Mouse (Mus musculus) CD4-positive, CD25-positive, alpha-beta regulatory T cell, adult 2 months (primary cell): Measurements from ENCODE around the gene P3h3.
A peak's percentile ranks its signal among the peaks of the same experiment; 100 is the strongest.

ENCODE experiments used
- DNase-seq: peaks from one replicate; pipeline ENCODE4 v3.0.0-alpha.2; 2012; ENCODE audit warnings: low read depth, low spot score

P3h3 gene

DNA sequence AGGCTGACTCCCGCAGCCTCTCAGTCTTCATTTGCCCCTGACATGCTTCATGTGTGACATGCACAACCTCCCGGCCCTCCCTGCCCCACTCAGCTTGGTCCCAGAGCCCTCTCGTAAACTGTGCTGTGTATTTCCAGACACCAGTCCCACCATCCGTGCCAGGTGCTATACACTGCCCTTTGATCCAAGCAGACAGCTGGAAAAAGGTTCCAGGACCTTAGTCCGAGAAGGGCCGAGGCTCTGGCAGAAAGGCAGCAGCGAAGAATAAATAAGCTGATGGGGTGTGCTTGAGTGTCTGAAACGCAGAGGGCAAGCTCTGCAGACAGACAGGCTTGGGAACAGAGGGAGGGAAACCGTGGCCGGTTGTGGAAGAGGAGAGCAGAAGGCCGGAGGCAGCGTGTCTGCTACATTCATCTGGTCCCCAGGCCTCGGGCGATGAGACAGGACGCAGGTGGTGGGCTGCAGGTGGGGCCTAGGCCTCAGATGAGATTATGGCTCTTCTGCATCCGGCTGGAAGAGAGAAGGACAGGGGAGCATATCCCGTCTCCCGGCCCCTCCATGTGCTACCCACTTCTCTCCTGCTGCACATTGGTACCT, 8.3 kb upstream of the P3h3 start:
- DNase-seq, result no peak

DNA sequence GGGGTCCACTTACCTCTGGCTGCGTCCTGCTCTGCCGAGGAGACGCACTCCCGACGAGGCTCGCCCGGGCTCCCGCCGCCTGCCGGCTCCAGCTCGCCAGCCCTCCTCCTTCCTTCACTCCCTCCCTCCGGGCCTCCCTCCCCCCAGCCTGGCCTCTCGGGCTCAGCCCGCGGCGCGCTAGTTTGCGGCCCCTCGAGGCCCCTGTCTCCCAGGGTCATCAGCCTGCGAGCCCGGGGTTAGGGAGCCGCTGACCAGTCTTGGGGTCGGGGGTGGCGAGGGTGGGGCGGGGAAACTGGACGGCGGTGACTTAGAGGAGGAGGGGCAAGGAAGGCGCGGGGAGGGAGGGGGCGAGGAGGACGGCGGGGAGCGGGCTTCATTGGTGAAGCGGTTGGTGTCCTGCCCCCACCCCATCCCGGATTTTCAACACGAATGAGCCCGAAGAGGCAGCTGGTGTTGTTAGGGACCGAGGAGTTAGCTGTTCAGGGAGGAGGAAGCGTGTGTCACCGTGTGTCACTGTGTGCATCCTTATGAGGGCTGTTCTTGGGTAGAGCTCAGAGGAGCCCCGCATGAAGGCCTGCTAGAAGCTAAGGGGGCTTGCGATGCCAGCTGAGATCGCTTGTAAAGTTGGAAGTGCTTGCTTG, 6.2 kb upstream of the P3h3 start, which contains the start of gene Gpr162:
Gene Gpr162, minus strand, starts transcription at position 326 of the 641 bp plus-strand sequence.
- DNase-seq, result peak; percentile 72

DNA sequence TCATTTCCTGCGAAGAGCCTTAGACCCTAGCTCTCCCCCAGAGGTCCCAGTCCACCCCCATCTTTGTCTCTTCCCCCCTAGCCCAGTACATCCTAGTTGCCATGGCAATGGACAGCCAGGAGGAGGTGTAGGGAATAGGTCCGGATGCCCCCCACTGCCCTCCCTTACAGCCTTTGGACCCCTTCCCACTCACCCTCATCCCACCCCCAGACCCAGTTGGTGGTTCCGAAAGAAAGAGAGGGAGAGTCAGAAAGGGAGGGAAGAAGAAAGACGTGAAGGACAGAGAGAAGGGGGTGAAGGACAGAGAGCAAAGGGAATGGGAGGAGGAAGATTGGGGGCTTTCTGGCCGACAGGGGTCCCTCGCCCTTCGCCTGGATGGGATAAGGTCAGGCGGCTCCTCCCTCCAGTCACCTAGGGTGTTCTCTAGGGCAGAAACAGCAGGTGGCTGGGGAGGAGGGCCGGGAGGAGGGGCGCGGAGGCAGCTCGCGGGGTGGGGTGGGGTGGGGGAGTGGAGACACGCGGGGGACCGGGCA, 5.6 kb upstream of the P3h3 start:
- DNase-seq, result no peak

DNA sequence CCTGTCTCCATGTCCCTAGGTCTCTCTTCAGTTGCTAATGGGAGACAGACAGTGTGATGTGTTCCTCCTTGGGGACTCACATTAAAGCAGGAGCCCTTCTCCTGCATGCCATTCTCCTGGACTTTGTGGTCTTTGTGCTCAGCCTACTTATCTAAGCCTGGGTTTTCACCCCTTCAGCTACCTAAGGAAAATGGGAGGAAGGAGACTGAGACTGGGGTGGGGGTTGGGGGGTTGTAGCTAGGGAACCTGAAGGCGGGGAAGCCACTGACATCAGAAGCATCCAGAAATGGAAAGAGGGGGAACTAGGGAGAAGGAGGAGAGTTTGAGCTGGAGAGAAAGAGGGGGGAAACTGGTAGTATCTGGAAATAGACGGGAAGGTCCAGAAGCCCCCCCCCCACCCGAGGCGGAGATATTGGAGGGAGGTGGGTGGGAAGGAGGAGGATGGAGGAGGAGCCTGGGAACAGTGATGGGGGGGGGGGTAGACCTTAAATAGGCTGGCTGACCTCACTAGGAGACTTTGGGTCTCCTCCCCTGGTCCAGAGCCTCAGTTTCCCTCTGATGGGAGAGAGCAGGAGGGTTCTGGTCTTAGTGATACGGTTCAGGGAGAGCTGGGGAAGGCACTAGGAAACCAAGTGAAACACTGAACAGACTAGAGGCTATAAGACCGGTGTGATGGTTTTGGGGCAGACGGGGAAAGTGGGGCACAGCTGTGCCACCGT, 5.0 kb upstream of the P3h3 start:
- DNase-seq, result no peak

DNA sequence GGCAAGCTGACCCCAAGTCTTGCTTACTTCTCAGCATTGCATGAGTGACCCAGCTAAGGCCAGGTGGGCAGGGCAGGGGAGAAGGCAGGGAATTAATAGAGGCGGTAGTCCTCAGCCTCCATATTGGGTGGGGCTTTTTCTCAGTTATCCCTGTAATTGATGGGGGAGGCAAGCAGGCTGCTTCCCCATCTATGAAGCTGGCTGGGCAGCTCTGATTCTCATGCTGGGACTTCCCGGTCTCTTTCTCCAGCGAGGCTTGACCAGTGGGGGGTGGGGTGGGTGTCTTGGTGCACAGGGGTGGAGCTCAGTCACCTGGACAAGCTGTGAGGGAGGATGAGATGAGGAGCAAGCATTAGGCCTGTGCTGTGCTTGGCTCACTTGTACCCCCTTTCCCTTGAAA, 4.2 kb upstream of the P3h3 start:
- DNase-seq, result no peak

DNA sequence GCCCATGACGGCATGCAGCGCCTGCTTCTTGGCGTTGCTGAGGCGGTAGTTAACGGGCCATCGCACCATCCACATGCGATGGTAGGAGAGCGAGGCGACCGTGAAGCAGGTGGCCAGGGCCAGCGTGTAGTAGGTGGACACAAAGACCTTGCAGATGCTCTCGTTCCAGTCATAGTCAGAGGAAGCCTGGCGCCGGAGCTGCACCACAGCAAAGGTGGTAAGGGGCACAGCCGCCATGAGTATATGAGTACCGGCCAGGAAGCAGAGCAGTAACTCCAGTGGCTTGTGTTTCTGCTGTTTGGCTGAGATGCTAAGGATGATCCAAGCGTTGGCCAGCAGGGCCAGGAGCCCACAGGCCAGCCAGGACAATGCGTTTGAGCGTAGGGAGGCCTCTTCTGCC, 3.7 kb upstream of the P3h3 start:
- no peak for DNase-seq

DNA sequence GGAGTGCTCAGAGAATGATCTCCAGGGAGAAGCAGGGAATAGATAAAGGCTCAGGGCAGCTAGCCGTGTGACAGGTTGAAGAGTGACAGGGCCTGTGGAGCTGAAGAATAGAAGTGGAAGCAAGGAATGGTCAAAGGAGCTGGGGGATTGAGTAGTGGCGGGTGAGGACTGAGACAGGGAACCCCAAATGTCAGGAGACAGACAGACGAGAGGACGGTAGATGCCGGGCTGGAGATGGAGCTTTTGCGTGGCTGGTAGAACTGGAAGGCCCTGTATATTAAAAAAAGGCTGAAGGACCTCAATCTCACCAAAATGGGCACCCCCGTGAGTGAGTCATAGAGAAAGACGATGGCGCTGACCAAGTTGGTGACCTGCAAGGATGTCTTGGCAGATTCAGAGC, 3.0 kb upstream of the P3h3 start:
- no peak for DNase-seq

DNA sequence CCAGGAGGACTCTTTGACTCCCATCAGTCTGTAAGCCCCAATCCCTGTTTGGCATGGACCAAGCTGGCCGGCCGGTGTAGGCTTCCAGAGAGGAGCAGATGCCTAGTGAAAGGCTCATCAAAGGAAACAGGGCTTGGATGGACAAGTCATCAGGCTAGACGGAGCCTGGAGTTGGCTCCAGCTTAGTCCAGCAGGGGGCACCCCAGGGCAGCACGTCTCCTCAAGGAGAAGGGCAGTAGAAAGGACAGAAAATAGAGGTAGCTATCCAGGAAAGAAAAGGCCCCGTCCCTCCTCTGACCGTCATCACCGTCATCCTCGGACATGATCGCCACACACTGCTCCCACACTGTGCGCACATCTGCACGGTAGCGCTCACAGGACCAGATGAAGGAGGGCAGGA, 2.2 kb upstream of the P3h3 start:
- peak; percentile 90 for DNase-seq

DNA sequence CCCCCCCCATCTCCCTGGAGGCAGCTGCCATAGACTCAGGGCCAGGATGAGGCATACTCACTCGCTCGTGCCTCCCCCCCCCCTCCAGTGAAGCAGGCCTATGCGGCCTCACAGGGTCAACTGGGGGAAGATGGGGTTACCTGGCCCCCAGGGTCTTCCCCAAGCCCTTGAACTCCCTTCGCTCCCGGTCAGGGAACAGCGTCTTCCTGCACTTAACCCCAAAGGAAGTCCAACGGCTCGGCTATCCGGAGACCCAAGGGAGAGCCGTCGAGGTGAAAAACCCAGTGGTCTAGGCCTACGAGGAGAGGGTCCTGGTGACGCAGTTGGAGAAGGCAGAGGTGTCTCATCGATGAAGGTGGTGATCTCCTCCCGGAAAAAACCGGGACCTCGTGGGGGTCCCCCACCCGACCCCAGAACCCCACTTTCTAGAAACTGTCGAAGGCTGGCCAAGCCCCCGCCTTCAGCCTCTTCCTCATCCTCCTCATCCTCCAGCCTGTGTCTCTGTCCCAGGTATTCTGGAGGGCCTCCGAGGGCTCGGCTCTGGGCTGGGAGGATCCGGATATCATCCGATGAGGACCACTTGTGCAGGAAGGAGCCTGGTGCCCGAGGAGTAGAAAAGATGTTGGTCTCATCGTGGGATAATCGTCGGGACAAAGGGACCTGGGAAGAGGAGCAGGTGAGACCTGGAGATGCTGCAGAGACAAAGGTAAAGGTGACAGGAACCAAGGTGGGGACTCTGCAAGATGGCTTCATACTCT, 1.2 kb upstream of the P3h3 start:
- DNase-seq, result no peak

DNA sequence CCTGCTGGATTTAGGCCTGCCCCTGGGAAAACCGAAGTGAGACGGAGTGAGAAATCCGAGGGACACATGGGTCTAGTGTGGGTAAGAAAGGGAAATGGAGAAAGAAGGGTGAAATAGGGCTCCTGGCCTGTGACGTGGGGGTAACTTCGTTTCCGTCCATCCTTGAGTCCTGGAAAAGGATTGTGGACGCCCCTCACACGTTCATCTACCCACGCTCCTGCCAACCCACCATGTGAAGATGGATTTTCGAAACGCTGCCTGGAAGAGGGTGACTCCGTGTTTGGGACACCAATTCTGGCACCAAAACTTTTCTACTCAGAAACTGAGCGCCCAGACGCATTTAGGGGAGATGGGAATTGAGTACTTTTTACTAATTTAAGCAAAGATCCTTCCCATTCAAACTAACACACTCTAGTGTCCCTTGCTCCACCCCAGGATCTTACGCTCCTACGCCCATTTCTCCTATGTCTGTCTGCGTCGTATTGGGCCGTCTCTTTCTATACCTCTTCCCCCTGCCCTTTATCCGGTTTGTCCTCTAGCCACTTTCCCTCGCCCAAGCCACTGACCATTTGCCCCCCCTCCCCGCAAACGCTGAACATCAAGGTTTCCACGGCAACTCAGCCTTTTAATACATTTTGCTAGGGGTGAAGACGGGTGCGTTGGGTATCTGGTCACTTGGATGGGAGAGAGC, 433 bp upstream of the P3h3 start:
- no peak for DNase-seq

DNA sequence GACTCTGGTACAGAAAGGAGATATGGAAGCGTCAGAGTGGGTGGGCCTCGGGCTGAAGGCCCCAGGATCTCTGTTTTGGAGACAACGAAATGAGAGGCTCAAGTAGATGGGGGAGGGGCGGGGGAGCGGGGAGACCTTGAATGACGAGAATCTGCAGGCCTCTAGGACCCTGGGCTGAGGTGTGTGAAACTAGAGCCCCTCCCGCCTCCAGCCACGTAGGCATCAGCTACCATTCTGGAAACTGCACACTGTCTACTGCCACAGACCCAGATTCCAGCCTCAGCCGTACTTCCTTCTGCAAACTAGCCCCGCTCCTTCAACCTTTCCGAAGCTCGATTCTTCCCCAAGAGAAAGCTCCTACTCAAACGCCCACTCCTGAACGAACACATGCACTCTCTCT, 1.2 kb downstream of the P3h3 start:
- DNase-seq, result no peak

DNA sequence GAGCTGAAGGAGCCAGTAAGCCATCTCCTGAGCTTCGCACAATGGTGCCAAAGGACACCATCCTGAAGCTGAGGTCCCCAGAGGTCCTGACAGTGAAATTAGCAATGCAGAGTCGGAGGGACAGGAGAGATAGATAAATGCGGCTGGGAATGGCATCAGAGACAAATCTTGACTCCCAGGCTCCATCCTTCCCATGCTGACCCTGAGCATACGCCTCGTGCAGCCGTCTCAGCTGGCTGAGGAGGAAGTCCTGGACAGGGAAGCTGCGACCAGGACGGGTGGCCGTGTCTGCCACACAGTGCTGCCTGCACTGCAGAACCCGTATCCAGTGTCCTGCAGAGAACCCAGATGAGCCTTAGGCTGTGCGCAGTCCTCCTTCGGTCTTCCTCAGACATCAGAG, 2.9 kb downstream of the P3h3 start:
- no peak for DNase-seq

DNA sequence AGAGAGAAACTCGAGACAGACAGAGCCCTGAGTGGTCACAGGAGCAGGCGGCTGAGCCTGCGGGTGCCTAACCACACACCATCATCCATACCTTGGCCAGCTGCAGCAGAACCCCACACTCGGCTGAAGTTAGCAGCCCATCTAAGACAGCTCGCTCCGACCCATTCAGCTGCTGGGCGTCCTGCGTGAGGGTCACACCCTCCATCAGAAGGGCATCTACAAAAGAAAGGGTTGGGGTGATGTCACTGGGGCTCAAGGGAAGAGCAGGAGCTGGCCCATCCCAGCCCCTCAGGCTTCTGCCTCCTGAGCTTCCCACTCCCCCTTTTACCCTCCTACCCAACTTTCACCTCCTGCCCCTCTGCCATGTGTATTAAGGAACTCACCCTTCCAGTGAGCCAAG, 7.0 kb downstream of the P3h3 start:
- DNase-seq, result no peak

DNA sequence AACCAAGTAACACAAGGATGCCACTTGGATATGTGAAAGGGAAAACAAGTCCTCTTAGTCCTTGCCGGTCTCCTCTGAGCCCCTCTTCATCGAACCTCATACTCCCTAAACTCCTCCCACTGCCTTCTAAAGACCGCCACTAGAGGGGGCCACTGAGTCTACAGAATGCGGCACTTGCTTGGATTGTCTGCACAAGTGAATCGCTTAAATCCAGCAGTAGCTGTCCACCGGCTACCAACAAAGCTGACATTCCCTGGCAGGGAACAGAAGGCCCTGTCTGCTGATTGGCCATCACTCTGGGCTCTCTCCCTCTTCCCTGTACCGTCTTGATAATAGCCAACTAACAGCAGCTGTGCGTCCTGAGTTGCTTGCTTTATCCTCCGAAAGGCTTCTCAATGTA, 10.2 kb downstream of the P3h3 start:
- DNase-seq, result peak; percentile 92

DNA sequence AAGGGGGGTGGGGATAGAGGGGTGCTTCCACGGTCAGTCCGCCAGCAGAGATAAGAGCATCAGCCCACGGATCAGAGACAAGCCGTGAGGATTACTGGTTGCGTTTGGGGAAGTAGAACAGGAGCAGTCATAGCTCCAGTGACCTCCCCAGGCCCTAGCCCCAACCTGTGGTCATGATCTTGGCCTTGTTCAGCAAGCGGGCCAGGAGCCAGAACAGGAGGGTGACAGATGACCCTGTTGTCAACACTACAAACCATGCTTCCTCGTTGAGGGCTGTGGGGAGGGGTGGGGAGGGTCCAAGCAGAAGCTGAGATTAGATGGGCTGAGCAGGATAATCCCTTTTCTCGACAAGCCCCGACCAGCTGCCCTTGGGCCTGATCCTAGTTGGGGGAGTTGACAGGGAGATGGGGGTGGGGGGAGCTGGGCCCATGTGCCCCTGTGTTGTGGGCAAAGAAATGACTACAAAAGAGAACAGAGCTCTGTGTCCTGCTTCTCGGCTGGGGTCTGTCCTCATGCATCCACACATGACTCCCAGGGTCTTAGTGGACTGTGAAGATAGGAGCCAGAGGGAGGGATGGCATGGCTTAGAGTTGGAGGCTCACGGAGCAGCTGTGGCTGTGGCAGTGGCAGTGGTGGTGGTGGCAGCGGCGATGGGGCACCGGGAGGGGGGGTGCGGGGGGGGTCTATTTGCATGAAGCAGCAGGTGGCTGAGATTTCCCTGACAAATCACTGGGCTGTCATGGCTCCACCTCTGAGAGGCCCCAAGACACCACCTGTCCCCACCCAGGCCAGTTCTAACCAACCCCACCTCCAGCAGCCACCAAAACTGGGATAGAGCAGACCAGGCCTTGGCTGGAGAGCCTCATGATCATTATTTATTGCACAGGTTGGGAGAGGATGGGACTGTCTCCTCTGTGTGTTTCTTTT, 17.0 kb downstream of the P3h3 start, which contains the start of gene Gnb3:
Gene Gnb3, minus strand, starts transcription at position 35 of the 927 bp plus-strand sequence.
- no peak for DNase-seq

DNA sequence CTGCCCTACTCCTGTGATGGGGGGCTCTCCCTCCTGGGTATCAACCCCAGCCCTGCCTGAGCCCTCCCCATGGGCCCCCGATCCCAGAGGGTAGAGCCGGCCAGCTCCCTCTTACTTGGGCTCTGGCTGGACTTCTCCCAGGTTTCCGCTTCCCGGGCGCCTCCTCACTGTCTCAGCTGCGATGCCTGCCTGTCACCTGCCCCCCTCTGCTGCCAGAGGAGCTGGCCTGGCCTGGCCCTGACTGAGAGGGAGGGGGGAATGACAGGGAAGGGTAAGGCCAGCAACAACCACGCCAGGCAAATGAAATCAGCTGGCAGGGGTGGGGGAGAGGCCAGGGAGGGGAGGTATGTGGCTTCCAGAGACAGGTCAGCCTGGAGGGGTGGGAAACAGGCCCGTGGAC, 17.7 kb downstream of the P3h3 start:
- DNase-seq, result no peak

DNA sequence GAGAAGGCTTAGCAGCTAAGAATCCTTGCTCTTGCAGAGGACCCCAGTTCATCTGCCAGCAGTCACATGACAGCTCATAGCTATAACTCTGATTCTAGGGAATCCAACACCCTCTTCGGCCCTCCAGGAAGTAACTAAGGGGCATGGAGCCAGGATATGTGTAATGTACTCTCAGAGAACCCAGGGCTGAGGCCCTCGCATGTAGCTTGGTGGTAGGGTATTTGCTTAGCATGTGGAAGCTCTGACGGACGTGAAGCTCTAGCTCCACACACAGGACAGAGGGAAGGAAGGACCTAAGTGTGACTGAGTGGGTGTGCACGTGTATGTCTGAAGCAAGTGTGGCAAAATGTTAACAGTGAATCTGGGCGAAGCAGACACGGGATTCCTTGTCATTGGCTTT, 21.1 kb downstream of the P3h3 start:
- no peak for DNase-seq

DNA sequence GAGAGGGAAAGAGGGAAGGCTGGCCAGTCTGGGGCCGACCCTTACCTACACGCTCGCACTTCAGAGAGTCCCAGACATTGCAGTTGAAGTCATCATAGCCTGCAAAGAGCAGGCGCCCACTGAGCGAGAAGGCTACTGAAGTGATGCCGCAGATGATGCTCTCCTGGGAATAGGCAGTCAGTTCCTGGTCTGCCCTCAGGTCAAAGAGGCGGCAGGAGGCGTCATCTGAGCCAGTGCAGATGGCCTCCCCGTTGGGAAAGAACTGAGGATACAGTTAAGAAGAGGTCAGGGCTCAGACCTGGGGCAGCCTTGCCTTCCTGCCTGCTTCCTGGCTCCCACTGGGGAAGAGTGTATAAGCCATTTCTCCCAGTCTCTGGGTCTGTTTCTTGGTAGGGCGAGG, 22.0 kb downstream of the P3h3 start:
- no peak for DNase-seq

DNA sequence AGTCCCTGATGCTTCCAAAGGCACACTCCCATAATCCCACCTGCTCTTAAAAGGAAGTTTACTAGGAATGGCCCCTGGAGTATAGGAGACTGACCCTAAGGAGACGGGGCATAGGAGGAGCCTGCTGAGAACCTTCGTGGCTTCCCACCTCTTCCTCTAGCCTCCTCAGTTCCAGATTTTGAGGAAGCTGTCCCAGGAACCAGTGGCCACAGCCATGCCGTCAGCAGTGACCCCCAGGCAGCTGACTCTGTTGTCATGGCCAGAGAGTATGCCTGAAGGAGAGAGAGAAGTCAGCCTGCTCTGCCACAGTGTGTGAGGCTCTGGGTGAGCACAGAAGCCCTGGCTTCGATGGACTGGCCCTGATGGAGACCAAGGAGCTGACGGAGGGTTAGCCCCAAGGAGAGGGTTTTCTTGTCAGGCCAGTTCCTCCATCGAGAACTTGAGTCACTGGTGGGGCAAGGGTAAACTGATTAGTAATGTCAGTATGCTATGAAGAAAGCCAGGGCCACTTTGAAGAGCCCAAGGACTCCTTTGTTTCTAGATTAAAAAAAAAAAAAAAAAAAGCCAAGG, 23.0 kb downstream of the P3h3 start:
- DNase-seq, result no peak

DNA sequence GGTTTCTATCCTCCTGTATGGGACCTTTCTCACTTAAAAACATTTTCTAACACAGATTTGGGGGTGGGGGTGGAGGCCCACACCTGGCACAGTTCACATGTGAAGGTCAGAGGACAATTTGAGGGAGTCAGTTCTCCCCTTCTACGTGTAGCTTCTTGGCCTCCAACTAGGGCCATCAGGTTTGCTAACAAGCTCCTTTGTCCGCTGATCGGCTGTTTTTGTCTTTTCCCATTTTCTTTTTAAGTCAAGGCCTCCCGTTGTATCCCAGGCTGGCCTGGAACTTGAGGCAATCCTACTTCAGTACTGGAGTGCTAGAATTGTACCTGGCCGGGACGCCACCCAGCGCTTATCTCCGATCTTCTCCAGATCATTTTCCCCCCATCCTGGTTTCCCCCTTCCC, 25.9 kb downstream of the P3h3 start:
- no peak for DNase-seq
